Mouse (Mus musculus) embryonic facial prominence, embryonic 11.5 days (tissue): Measurements from ENCODE around the gene Nudt22. TPM values are rescaled to one million over a fixed set of nuclear protein-coding genes. Genes with fewer than 3 reads are reported as not detected.

Experiments used
- ATAC-seq: fragments of 200-750 bp; cut with Nextera tagmentation; replicated peaks from 2 replicates; pipeline ENCODE4 v1.8.0; 2017; ENCODE audit warnings: low read depth; ENCODE audit not compliant: insufficient number of reproducible peaks, low FRiP score, low TSS enrichment
- DNase-seq: peaks from one replicate; pipeline ENCODE4 v3.0.0-alpha.2; 2015; ENCODE audit warnings: low spot score
- H3K27ac ChIP-seq: fragments of 300-500 bp; sonication (generic); replicated peaks from 2 replicates; pipeline ENCODE4 v1.5.1; 2014; ENCODE audit warnings: mild to moderate bottlenecking, low read depth, low read length, control low read depth
- H3K27me3 ChIP-seq: fragments of 300-500 bp; sonication (generic); 2 replicates; pipeline ENCODE4 v1.6.1; 2014; ENCODE audit warnings: mild to moderate bottlenecking, low read length, moderate library complexity, mixed read lengths; ENCODE audit not compliant: control insufficient read depth, insufficient read depth
- H3K36me3 ChIP-seq: fragments of 300-500 bp; sonication (generic); replicated peaks from 2 replicates; pipeline ENCODE4 v1.6.1; 2014; ENCODE audit warnings: low read depth, mild to moderate bottlenecking, low read length, moderate library complexity, mixed read lengths; ENCODE audit not compliant: control insufficient read depth, insufficient read depth
- H3K4me1 ChIP-seq: fragments of 300-500 bp; sonication (generic); 2 replicates; pipeline ENCODE4 v1.6.1; 2014; ENCODE audit warnings: low read length, mixed read lengths; ENCODE audit not compliant: control insufficient read depth, insufficient read depth
- H3K4me2 ChIP-seq: fragments of 300-500 bp; sonication (generic); 2 replicates; pipeline ENCODE4 v1.6.1; 2014; ENCODE audit warnings: low read depth, mild to moderate bottlenecking, control low read depth, low read length, moderate library complexity
- H3K4me3 ChIP-seq: fragments of 300-500 bp; sonication (generic); 2 replicates; pipeline ENCODE4 v1.5.1; 2014; ENCODE audit warnings: low read depth, low read length, control low read depth
- H3K9ac ChIP-seq: fragments of 300-500 bp; sonication (generic); replicated peaks from 2 replicates; pipeline ENCODE4 v1.6.1; 2014; ENCODE audit warnings: mild to moderate bottlenecking, control low read depth, low read length
- H3K9me3 ChIP-seq: fragments of 300-500 bp; sonication (generic); replicated peaks from 2 replicates; pipeline ENCODE4 v1.6.1; 2016; ENCODE audit warnings: mild to moderate bottlenecking, low read length, inconsistent platforms, mixed read lengths; ENCODE audit not compliant: control insufficient read depth
- WGBS: fragments of 180-500 bp; shearing (Covaris S2); extraction: QIAGEN DNeasy Blood & Tissue Kit; methylation state at CpG from one replicate; pipeline ENCODE4 v1.1.7; 2014; 5-methylcytosine and 5-hydroxymethylcytosine counted together
- polyA plus RNA-seq: library from polyadenylated mRNA; unstranded; fragments of >200 nt; fragmentation: Nextera tagmentation; extraction: Ambion mirVana; gene quantifications from 2 replicates; pipeline ENCODE4 v1.2.1, GENCODE M21; 2014

Nudt22 gene
- polyA plus RNA-seq, 1 experiment from 2014 or later, result 19.6 TPM

DNA sequence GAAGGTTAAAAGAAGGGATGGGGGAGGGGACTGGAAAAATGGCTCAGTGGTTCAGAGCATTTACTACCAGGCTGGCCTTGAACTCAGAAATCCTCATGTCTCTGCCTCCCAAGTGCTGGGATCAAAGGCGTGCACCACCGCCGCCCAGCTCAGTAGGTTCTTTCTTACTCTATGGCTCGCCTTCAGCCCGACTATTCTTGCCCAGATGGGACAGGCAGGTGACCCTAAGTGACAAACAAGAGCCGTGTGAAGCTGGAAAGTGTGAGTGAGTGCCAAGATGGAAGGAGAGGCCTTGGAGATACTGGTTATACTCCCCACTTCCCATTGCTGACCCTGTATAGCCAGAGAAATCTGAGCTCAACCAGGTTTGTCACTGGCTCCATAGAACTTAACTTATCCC is 52.2 kb downstream of the Nudt22 start:
- no peaks in the 10 kb centered on the region for H3K9me3 ChIP-seq
- no peaks in the 10 kb centered on the region for H3K36me3 ChIP-seq
- H3K4me1 ChIP-seq, result no peaks in the 10 kb centered on the region
- WGBS, result 88% methylated on average over 6 of the region's 6 CpGs
- ATAC-seq (no peak), DNase-seq (no peak)
- H3K27me3 ChIP-seq, result no peaks in the 10 kb centered on the region
- no peak overlapping the region for H3K4me3 ChIP-seq
- H3K4me2 ChIP-seq, result no peak overlapping the region
- H3K27ac ChIP-seq, result no peak overlapping the region
- H3K9ac ChIP-seq, result no peak overlapping the region

Other genes with a start within 250 kb of the Nudt22 start
- gene Rps6ka4, start 155.5 kb downstream of the Nudt22 start, polyA plus RNA-seq, result 5.9 TPM in 2 replicates
- gene Ccdc88b, start 137.9 kb downstream of the Nudt22 start, polyA plus RNA-seq, result 0.39 and 0.88 TPM in 2 replicates
- gene Trmt112, start 86.4 kb downstream of the Nudt22 start, polyA plus RNA-seq, result 159 and 166 TPM in 2 replicates
- gene Prdx5, start 86.0 kb downstream of the Nudt22 start, polyA plus RNA-seq, result 110 and 128 TPM in 2 replicates
- 2.7 and 3.3 TPM in 2 replicates for gene Esrra, start 74.3 kb downstream of the Nudt22 start, polyA plus RNA-seq
- 1.0 and 1.9 TPM in 2 replicates for gene Catsperz, start 70.7 kb downstream of the Nudt22 start, polyA plus RNA-seq
- 0.26 and 0.32 TPM in 2 replicates for gene Kcnk4, start 61.6 kb downstream of the Nudt22 start, polyA plus RNA-seq
- gene Bad, start 54.3 kb downstream of the Nudt22 start, polyA plus RNA-seq, result 57.4 and 60.7 TPM in 2 replicates
- 18.1 and 21.9 TPM in 2 replicates for gene Gpr137, start 53.6 kb downstream of the Nudt22 start, polyA plus RNA-seq
- 247 and 268 TPM in 2 replicates for gene Ppp1r14b, start 21.1 kb downstream of the Nudt22 start, polyA plus RNA-seq
- gene Plcb3, start 19.6 kb downstream of the Nudt22 start, polyA plus RNA-seq, result 22.6 and 26.8 TPM in 2 replicates
- gene Fkbp2, start 15.6 kb downstream of the Nudt22 start, polyA plus RNA-seq, result 65.1 and 65.2 TPM in 2 replicates
- 26.7 and 30.5 TPM in 2 replicates for gene Vegfb, start 8.5 kb downstream of the Nudt22 start, polyA plus RNA-seq
- gene Dnajc4, start 3.5 kb downstream of the Nudt22 start, polyA plus RNA-seq, result 16.1 and 18.0 TPM in 2 replicates
- 8.0 and 11.7 TPM in 2 replicates for gene Trpt1, start within 50 bp of the Nudt22 start, polyA plus RNA-seq
- 6.3 and 6.6 TPM in 2 replicates for gene Fermt3, start 23.4 kb upstream of the Nudt22 start, polyA plus RNA-seq
- gene Stip1, start 43.9 kb upstream of the Nudt22 start, polyA plus RNA-seq, result 400 and 412 TPM in 2 replicates
- gene Macrod1, start 60.7 kb upstream of the Nudt22 start, polyA plus RNA-seq, result 5.0 and 6.9 TPM in 2 replicates
- gene Flrt1, start 109.6 kb upstream of the Nudt22 start, polyA plus RNA-seq, result 3.0 and 4.4 TPM in 2 replicates
- gene Otub1, start 210.2 kb upstream of the Nudt22 start, polyA plus RNA-seq, result 217 and 252 TPM in 2 replicates
- gene Cox8a, start 221.5 kb upstream of the Nudt22 start, polyA plus RNA-seq, result 741 and 769 TPM in 2 replicates
- 82.9 and 88.0 TPM in 2 replicates for gene Naa40, start 245.1 kb upstream of the Nudt22 start, polyA plus RNA-seq